Mouse (Mus musculus): ENCODE data around the gene Traf3ip1.

The Traf3ip1 gene

DNA sequence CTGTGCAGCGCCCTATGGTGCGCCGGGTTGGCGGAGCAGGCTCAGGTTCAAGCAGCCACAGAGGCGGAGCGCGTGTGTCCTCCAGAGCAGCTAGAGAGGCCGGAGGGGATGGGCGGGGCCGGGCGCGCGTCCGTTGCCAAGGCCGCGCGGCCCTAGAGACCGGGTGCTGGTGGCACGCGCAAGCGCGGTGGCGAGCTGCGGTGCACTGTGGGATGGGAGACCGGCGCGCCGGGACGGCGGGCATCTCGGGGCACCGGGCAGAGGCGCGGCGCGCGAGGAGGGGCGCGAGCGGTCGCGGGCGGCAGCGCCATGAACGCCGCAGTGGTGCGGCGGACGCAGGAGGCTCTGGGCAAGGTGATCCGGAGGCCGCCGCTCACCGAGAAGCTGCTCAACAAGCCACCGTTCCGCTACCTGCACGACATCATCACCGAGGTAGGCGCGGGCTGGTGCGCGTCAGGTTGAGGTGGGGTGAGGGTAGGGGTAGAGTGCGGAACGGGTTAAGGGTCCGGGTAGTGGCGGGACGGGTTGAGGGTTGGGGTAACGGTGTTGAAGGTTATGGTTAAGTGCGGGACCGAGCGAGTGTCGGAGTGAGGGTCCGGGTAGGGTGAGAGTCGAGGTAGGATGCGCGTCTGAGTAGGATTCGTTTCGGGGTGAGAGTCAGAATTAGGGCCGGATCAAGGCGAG, at the start of gene Traf3ip1:
Gene Traf3ip1 (plus strand): TSS at position 191 of the 684 bp plus-strand sequence.
- peak; percentile 30 for DNase-seq (ENCODE audit: extremely low spot score, low read depth, low spot score)

DNA sequence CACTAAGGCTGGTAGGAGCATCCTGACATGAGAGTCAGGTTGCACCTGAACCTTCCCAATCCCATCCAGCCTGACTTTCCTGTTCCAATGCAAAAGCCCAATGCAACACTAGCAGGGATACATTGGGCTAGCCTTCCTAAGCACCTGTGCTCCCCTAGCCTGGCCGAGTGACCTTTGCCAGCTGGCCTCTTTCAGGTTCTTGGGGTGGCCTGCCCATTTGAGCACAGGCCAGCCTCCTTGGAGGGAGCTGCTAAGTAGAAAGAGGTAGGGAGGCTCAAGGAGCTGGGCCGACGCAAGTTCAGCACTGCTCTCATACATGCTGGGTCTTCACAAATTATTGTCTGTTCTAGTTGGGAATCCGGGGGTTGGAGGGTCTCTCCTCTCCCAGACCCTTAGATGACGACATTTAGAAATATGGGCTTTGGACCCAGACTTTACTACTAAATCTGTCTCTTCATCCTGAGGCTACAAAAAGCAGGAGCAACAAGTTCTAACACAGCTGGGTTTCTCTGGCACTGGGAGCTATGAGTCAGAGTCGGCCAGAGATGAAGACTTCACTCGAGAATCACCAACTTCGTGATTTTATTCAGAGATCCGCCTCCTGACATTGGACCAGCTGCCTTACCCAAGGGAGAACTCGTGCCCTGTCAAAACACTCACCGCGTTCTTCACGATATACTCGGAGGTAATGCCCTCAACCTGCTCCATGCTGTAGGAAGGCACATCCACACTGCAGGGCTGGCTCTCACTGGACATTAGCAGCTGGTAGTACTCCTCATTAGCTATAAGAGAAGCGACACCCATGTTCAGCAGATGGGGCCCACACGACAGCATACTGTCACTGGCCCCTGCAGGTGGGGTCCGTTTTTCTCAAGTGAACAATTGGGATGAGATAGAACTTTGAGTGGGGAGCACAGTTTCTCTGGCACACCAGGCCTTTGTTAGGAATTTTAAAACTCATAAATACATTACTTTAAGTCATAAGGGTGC, 49.3 kb upstream of the Traf3ip1 start:
- no peak for DNase-seq (ENCODE audit: extremely low spot score, low read depth, low spot score)

DNA sequence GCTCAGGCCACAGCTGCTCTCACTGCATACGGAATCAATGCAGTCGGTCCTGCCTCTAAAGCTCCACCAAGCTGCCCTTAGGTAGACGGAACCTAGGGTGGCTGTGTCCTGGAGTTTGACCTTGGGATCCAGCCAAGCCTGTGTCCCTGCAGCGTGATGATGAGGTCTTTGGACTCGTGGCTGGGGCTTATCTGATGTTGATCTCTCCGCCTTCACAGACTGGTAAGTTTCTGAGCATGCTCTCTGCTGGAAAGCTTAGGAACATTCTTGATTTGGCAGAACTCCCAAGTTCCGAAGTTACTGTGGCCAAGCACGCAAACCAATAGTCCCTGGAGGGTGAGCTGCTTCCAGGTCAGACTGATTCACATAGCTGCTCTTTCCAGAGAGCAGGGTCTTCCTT, 48.4 kb upstream of the Traf3ip1 start:
- DNase-seq (ENCODE audit: extremely low spot score, low read depth, low spot score), result no peak

DNA sequence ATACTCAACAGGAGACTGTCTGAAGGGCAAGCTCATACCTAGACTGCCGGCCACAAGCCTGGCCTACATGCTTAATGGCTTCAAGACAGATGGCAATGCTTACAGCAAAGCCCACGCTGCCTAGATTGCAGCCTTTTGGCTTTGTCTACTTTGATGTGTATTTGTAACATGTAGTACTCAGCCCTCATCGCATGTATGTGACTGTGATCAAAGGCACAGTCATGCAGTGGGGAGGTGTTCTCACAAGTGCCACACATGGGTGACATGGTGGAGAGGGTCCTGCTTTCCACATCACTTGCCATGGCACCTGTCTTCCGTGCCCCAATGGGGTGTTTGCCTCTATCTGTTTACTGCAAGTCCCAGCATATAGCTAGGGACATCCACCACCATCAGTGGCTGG, 47.9 kb upstream of the Traf3ip1 start:
- no peak for DNase-seq (ENCODE audit: extremely low spot score, low read depth, low spot score)

DNA sequence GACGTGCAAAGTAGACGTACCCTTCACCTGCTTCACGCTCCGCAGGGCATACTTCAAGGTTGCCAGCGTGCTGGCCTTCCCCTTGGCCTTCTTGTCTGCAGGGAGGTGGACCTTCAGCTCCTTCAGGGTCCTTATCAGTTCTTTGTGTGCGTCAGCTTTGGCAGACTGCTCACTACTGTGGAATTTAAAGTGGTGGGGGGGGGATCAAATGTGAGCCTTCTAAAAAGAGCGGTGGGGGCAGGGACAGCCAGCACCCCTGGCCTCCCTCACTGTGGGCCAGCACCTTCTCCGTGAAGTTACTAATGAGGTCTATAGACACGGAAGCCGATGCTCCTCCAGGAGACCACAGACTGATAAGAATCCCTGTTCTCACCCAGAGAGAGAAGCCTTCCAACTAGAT, 45.8 kb upstream of the Traf3ip1 start:
- DNase-seq (ENCODE audit: extremely low spot score, low read depth, low spot score), result no peak

DNA sequence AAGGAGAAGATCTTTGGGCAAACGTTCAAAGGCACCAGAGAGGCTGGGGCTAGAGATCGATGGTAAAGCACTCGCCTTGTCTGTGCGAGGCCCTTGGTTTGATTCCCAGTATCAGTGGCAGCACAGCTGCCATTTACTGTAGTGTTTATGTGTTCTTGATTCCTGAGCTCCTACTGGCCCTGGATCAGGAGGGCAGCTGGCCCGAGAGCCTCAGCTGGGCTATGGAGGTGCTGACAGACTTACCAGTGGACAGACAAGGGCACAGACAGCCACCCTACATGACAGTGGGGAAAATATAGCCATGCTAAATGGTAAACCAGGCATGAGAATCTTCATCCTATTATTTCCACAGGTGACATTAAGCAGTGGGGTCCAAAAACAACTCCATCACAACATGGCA, 43.6 kb upstream of the Traf3ip1 start:
- DNase-seq (ENCODE audit: extremely low spot score, low read depth, low spot score), result no peak

DNA sequence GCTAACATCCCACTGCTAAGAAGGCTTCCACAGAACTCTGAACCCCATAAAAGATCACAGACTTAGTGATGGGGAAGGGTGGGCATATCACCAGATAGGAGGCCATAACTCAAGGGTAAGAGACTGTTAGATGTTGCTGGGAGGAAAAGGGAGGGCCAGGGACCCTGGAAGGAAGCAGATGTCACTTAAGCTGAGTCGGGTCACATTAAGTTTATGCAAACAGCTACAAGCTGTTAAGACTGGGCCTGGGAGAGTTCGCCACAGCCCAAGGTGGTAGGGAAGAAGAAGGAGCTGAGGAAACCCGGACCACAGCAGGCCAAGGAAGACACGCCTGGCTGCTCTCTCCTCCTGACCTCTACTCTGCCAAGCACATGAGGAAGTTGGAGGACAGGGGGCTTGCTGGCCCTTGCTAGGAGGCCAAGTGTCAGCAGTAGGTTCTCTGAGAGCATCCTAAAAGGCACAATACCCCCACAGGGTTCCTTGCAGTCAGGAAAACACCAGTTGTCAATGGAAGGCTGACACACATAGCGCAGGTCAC, 42.8 kb upstream of the Traf3ip1 start:
- DNase-seq (ENCODE audit: extremely low spot score, low read depth, low spot score), result no peak

DNA sequence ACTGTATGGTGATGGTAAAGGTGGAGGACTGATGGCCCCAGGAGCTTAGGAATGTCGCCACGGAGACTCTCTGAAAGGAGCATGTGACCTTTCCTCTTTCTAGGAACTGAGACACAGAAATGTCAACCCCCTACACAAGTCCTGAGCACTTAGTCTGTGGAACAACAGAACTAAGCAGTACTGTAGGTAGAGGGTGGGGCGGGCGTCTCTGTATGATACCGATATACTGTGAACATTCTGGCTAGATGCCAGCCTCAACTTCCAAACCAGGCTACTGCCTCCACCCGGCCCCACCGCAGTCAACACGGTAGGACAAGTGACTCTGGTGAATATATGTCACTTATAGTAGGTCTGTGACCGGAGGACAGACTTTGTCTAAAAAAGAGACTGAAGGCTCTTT, 40.5 kb upstream of the Traf3ip1 start:
- DNase-seq (ENCODE audit: extremely low spot score, low read depth, low spot score), result no peak

DNA sequence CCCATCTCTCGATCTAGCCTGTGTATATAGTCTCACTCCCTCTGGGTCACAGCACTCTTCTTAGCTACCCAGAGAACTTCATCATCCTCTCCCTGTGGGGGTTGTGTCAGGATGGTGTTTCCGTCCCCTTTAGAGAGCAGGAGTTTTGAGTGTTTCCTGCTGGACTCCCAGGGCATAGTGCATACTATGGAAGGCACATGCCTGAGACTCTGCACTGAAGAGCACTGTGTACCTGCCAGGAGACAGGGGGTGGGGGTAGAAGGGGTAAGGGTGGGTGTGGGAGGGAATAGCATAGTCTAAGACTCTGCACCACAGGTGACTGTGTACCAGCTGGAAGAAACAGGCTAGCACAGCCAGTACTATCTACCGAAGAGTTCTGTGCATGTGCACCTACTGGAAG, 40.1 kb upstream of the Traf3ip1 start:
- no peak for DNase-seq (ENCODE audit: extremely low spot score, low read depth, low spot score)

DNA sequence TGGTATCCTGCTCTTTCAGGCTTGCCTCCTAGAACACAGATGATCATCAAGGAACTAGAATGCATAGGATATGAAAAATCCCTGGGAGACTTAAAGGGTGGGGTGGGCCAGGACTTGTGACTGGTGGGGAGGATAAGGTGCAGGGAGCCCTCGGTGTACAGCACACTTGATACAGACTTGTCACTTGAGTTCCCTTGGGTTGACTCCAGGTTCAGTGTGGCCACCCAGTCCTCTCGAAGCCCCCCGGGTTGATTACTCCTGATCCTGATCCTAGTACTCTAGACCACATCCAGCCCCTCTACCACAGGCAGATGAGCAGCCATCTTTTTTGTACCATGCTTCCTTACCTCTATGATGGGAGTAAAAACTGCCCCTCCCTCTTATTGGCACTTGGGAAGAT, 39.5 kb upstream of the Traf3ip1 start:
- no peak for DNase-seq (ENCODE audit: extremely low spot score, low read depth, low spot score)

DNA sequence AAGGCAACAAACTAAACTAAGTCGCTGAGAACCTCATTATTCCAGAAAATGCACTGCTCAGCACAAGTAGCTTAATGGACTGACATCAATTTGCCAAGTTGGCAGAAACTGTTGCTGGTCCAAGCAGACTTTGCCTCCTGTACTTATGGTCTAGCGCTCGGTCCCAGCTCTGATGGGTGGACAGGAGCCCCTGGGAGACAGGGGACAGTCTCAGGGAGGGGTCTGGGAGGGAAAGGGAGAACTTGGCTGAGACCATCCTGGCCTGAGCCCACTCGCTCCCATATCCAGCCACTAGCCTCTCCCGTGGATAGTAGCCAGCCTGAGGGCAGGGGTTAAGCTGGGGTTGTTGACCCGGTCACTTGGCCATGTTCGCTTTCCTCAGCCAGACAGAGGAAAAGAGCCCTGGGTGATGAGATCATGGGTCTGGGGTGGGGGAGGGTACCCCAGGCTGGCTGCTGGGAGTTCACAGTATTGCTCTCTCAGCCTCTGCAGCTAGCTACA, 38.7 kb upstream of the Traf3ip1 start:
- DNase-seq (ENCODE audit: extremely low spot score, low read depth, low spot score), result no peak

DNA sequence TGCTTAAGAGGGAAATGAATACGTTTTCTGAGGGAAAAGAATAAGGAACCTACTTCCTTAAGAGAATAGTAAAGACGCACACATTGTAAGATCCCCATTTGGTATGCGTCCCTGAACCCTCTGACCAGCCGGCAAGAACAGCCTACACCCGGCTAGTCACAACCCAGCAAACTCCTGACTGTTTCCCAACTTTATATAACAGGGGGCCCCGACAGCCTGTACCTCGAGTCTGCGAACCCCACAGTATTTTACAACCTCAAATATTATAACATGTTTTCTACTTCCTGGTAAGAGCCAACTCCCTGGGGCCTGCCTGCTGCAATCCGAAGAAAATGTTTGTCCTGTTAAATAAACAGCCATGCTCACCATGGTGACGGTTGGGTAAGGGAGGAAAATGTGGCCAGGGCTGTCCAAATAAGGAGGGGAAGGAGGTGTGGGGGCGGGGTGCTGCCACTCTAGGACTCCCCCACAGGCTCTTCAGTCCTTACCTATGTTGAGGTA, 38.1 kb upstream of the Traf3ip1 start:
- no peak for DNase-seq (ENCODE audit: extremely low spot score, low read depth, low spot score)

DNA sequence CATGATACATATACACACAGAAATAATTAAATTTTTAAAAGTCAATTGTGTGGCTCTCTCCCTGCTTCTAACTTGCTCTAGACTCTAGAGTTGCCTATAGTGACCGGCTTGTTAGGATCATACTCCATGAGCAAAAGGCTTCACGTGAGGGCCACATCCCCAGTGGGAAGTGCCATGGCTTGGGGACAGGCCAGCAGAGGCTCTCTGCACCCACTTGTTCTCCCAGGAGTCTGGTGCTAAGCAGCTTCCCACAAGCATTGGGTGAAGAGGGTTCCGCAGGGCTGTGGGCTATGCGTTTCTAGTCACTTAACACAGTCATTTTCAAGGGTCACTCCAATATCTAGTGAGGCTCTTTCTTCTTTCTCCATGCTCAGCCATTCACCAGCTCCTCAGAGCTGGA, 37.3 kb upstream of the Traf3ip1 start:
- no peak for DNase-seq (ENCODE audit: extremely low spot score, low read depth, low spot score)

DNA sequence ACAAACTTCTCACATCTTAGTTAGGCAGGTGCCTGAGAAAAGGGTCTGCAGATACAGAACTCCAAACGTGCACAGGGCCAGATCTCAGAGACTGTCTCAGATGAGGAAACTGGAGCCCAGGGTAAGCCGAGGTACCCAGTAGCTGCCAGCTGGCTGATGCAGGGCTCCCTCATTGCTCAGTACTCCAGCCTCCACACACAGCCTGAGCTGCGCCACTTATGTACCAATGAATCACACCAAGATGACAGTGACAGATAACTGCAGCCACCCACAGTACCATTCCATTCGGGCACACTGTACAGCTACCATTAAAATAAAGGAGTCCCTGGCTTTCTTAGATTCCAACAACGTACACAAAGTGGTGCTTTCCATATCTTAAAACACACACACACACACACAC, 36.7 kb upstream of the Traf3ip1 start:
- DNase-seq (ENCODE audit: extremely low spot score, low read depth, low spot score), result no peak

DNA sequence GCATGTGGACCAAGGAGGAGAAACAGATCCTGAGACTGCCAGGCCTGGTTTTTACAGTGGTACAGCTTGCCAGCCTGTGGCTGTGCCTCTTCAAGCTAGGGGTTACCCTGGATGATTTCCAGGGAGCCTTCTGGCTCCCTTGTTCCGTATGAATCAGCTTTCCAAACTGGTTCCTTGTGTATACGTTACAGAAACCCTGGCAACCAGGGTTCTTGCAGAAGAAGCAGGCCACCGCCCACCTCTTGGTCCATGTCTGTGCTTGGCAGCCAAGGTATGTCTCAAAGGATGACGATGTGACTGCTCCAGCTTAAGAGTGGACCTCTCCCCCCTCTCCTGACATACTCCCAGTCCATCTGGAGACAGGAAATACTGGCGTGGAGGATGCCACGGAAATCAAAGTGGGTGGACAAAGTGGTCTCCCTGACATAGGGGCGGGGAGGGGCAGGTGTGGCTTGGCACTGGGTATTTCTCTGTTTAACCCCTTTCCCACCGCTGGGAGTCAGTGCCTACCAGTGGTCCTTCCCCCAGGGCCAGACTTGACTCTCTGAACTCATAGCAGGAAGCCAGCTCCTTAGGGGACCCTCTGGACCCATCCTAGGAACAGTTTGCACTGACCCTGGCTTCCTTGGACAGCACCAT, 36.1 kb upstream of the Traf3ip1 start:
- DNase-seq (ENCODE audit: extremely low spot score, low read depth, low spot score), result no peak

DNA sequence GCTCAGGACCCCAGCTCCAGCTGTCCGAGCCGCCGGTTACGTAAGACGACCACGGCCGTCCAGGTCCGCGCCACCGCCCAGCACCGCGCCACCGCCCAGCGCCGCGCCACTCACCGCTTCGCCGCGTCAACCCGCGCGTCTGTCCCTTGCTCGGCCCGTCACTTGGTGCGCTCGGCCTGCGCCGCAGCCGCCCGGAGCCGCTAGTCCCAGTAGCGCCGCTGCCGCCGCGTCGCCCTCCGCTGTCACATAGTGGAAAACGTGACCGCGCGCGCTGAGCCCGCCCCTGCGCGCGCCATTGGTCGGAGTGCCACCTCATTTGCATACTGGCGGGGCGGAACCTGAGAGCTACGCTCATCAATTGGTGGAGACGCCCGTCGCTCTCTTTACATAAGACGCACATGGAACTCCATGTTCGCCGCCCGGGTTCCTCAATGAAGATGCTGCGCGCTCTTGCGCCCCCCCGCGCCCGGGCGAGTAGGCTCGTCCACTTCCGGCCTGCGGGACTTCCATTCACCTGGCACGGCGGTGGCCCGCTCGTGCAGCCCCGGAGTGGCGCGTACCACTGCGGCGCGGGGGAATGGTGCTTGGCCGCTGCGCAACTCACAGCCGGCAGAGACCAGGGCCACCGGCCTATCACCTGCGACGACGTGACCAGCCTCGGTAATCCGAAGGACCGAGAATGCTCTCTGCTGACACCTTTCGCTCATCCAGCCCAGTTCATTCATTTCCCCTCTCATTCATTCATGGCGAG, 35.2 kb upstream of the Traf3ip1 start, which contains the start of gene Per2:
Gene Per2 (minus strand): TSS at position 266 of the 751 bp plus-strand sequence.
- peak; percentile 96 for DNase-seq (ENCODE audit: extremely low spot score, low read depth, low spot score)

DNA sequence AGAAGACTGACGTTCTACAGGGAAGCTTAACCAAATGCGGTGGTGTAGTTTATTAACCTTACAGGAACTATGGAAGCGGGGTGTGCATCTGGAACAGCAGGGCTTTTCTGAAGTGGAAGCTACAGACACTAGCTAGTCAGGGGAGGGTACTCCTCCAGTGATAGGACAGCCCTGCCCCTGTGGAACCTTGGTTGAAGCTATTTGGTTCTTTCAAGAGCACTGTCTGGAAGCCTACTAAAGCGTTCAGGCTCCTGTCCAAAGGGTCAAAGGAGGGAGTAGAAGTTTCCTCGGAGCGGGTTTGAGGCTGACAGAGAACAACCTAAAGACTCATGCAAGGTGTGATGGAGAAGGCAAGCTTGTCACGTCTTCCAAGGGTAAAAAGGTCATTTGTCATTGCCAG, 34.4 kb upstream of the Traf3ip1 start:
- DNase-seq (ENCODE audit: extremely low spot score, low read depth, low spot score), result no peak

DNA sequence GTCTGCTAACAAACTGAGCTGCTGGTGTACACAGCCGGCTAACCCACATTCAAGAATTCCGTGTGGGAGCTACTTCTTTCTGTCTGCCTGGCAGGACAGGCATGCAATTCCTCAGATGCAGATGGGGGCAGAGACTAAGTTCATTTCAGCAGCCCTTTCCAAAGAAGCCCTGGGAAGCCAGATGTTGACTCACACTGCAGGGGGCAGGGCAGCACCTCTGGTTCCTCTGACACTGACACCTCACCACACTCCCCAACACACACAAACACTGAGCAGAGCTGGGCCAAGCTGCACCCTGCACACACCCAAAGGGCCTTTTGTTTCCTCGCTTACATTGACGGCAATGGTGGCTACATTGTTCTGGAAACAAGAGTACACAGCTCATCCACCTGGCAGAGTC, 33.9 kb upstream of the Traf3ip1 start:
- no peak for DNase-seq (ENCODE audit: extremely low spot score, low read depth, low spot score)

DNA sequence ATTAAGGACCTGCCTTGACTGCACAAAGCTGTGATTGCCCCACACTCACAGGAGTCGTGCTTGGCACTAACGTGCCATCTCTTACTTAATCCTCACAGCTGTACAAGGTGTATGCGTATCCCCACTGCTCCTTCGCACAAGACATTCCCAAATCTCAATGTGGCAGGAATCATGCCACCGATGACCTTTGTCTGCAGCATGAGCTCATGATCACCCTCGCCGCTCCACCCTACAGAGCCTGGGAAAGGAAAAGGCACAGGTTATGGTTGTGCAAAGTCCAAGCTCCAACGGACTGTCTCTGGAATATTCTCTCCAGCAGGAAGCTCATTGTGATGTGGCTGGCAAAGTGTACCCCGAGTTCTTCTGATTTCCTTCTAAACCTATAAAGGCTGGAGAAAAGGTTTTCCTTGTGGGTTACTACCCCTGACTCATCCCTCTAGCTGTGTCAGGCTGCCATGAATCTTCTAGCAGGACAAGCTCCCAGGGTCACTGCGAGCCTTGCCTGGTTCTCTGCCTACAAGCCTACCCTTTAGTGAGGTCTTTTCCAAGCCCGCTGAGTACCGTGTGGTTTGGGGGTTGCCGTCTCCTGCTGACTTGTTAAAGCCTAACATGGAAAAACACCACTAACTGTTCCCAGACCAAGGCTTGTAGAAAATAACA, 31.0 kb upstream of the Traf3ip1 start:
- no peak for DNase-seq (ENCODE audit: extremely low spot score, low read depth, low spot score)

DNA sequence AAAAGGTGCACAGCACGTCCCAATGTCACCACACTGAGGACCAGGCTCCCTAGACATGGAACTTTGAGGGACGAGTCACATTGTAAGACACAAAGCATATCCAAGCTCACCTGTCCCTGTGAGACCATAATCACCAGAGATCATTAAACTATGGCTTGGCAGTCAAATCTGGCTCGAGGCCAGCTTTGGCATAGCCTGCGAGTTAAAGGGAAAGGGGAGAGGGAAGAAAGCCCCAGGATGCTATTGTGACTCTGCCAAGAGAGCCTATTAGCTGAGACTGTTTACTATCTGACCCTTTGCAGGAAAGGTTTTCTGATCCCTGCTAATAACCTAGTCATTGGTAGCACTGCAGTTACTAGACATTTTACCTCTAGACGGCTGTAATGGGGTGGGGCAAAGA, 30.0 kb upstream of the Traf3ip1 start:
- DNase-seq (ENCODE audit: extremely low spot score, low read depth, low spot score), result no peak

Measured in hindlimb bud, embryonic 11.5 days (tissue).